Mouse (Mus musculus) megakaryocyte, embryonic 14.5 days (primary cell): Measurements from ENCODE around the gene A030003K21Rik. TPM values are rescaled to one million over a fixed set of nuclear protein-coding genes. Genes with fewer than 3 reads are reported as not detected.
"Not testable (repeated sequence)": the region's sequence is repeated elsewhere in the genome, so short reads cannot be mapped to it uniquely, and the experiment has no call there.

Source experiments
- H3K27me3 ChIP-seq: replicated peaks from 2 replicates; pipeline ENCODE3; 2012; ENCODE audit warnings: inconsistent platforms
- H3K36me3 ChIP-seq: replicated peaks from 2 replicates; pipeline ENCODE3; 2012; ENCODE audit warnings: low read length, inconsistent platforms, mixed read lengths
- H3K4me1 ChIP-seq: 2 replicates; pipeline ENCODE4 v1.6.1; 2012; ENCODE audit warnings: inconsistent platforms
- H3K4me3 ChIP-seq: replicated peaks from 2 replicates; pipeline ENCODE3; 2012; ENCODE audit warnings: moderate library complexity, mild to moderate bottlenecking, inconsistent platforms
- H3K9me3 ChIP-seq: 2 replicates; pipeline ENCODE4 v1.6.1; 2012; ENCODE audit warnings: inconsistent platforms
- FLI1 ChIP-seq: IDR thresholded peaks from 2 replicates; pipeline ENCODE4 v1.6.1; 2012; ENCODE audit warnings: low read length, inconsistent platforms, mixed read lengths
- GATA1 ChIP-seq: IDR thresholded peaks from 3 replicates; pipeline ENCODE4 v1.6.1; 2012; ENCODE audit warnings: mixed read lengths, low read length, inconsistent platforms, borderline replicate concordance
- polyA plus RNA-seq: library from polyadenylated mRNA; stranded (reverse); fragments of >175 nt; gene quantifications from 2 replicates; pipeline ENCODE4 v1.2.3, GENCODE M21; 2012; ENCODE audit warnings: low replicate concordance; ENCODE audit not compliant: insufficient read depth

The A030003K21Rik gene
- polyA plus RNA-seq, 1 experiment = not detected

GRCm38 (mm10) chr1:82966413-82966812 is 23.2 kb upstream of the A030003K21Rik start:
- H3K4me1 ChIP-seq = no peaks in the 10 kb centered on the region

GRCm38 (mm10) chr1:82959870-82960385 is 16.7 kb upstream of the A030003K21Rik start, which contains the start of gene Gm47955:
Gene Gm47955, plus strand, starts transcription at chr1:82960286.
- Histone ChIP-seq H3K4me3 (no peak within 1 kb of the TSS), H3K36me3 (no peaks in the 10 kb centered on the region), H3K27me3 (no peaks in the 10 kb centered on the region), H3K9me3 (peaks cover 17% of the 10 kb centered on the region), H3K4me1 (no peaks in the 10 kb centered on the region)
- TF ChIP-seq FLI1 (no peak), GATA1 (no peak)

More at GRCm38 (mm10) chr1:82966413-82966812, 23.2 kb upstream of the A030003K21Rik start:
- Histone ChIP-seq H3K36me3 (no peaks in the 10 kb centered on the region), H3K9me3 (peaks cover 9% of the 10 kb centered on the region), H3K27me3 (peaks cover 2% of the 10 kb centered on the region), H3K4me3 (no peak overlapping the region)
- TF ChIP-seq GATA1 (no peak), FLI1 (no peak)

GRCm38 (mm10) chr1:82955913-82956312 is 12.7 kb upstream of the A030003K21Rik start, which contains the start of gene Gm7544:
Gene Gm7544, minus strand, starts transcription at chr1:82956013.
- H3K36me3 ChIP-seq, H3K27me3 ChIP-seq, H3K4me3 ChIP-seq, H3K4me1 ChIP-seq, H3K9me3 ChIP-seq: not testable (repeated sequence)

GRCm38 (mm10) chr1:82948601-82949000 is 5.4 kb upstream of the A030003K21Rik start:
- no peaks in the 10 kb centered on the region for H3K9me3 ChIP-seq
- H3K4me3 ChIP-seq = no peak overlapping the region
- peaks cover 3% of the 10 kb centered on the region for H3K27me3 ChIP-seq
- TF ChIP-seq FLI1 (no peak), GATA1 (no peak)
- no peaks in the 10 kb centered on the region for H3K4me1 ChIP-seq
- no peaks in the 10 kb centered on the region for H3K36me3 ChIP-seq

GRCm38 (mm10) chr1:82946029-82946428 is 2.8 kb upstream of the A030003K21Rik start:
- H3K27me3 ChIP-seq, H3K36me3 ChIP-seq, H3K4me3 ChIP-seq, H3K4me1 ChIP-seq, H3K9me3 ChIP-seq: not testable (repeated sequence)

- not testable (repeated sequence) for H3K27me3 ChIP-seq, H3K4me1 ChIP-seq, H3K4me3 ChIP-seq, H3K36me3 ChIP-seq
- H3K9me3 ChIP-seq = peaks cover 11% of the 10 kb centered on the region; the same call in 1 of the 2 replicates
Measured at GRCm38 (mm10) chr1:82942505-82942904, 683 bp downstream of the A030003K21Rik start.

GRCm38 (mm10) chr1:82938666-82939065 is 4.5 kb downstream of the A030003K21Rik start:
- peaks cover 11% of the 10 kb centered on the region; the same call in 1 of the 2 replicates for H3K9me3 ChIP-seq
- H3K4me3 ChIP-seq = no peak overlapping the region
- H3K27me3 ChIP-seq = no peaks in the 10 kb centered on the region
- no peaks in the 10 kb centered on the region for H3K4me1 ChIP-seq
- TF ChIP-seq FLI1 (no peak), GATA1 (no peak)
- H3K36me3 ChIP-seq = no peaks in the 10 kb centered on the region

GRCm38 (mm10) chr1:82931326-82931725 is 11.9 kb downstream of the A030003K21Rik start, which contains the start of gene Gm6217:
Gene Gm6217, minus strand, starts transcription at chr1:82931399.
- not testable (repeated sequence) for H3K36me3 ChIP-seq, H3K4me1 ChIP-seq, H3K4me3 ChIP-seq, H3K27me3 ChIP-seq
- H3K9me3 ChIP-seq = peaks cover 17% of the 10 kb centered on the region

GRCm38 (mm10) chr1:82930558-82930957 is 12.6 kb downstream of the A030003K21Rik start:
- H3K4me3 ChIP-seq, H3K27me3 ChIP-seq, H3K4me1 ChIP-seq, H3K36me3 ChIP-seq: not testable (repeated sequence)
- peaks cover 17% of the 10 kb centered on the region for H3K9me3 ChIP-seq

GRCm38 (mm10) chr1:82924650-82925049 is 18.5 kb downstream of the A030003K21Rik start, which contains the start of gene A030014E15Rik:
Gene A030014E15Rik, plus strand, starts transcription at chr1:82924917.
- Histone ChIP-seq H3K4me1 (no peaks in the 10 kb centered on the region), H3K27me3 (no peaks in the 10 kb centered on the region), H3K9me3 (peaks cover 7% of the 10 kb centered on the region; the same call in 1 of the 2 replicates), H3K4me3 (no peak within 1 kb of the TSS), H3K36me3 (no peaks in the 10 kb centered on the region)
- no peak for TF ChIP-seq FLI1

- not testable (repeated sequence) for H3K27me3 ChIP-seq, H3K9me3 ChIP-seq, H3K36me3 ChIP-seq, H3K4me3 ChIP-seq, H3K4me1 ChIP-seq
Measured at GRCm38 (mm10) chr1:82913434-82913833, 29.8 kb downstream of the A030003K21Rik start.

- Histone ChIP-seq H3K9me3 (no peaks in the 10 kb centered on the region), H3K36me3 (no peaks in the 10 kb centered on the region), H3K27me3 (no peaks in the 10 kb centered on the region), H3K4me1 (0 out of 2 replicates have a peak, but pooled peaks cover 3% of the 10 kb centered on the region), H3K4me3 (no peak within 1 kb of the TSS)
- no peak for TF ChIP-seq GATA1
- no peak for TF ChIP-seq FLI1
Measured at GRCm38 (mm10) chr1:82913025-82913424, 30.2 kb downstream of the A030003K21Rik start, which contains the start of gene A030005L19Rik. Gene A030005L19Rik, plus strand, starts transcription at chr1:82913325.
